ENCODE assay signal across 13 mouse cellular contexts in the genomic region with DNA sequence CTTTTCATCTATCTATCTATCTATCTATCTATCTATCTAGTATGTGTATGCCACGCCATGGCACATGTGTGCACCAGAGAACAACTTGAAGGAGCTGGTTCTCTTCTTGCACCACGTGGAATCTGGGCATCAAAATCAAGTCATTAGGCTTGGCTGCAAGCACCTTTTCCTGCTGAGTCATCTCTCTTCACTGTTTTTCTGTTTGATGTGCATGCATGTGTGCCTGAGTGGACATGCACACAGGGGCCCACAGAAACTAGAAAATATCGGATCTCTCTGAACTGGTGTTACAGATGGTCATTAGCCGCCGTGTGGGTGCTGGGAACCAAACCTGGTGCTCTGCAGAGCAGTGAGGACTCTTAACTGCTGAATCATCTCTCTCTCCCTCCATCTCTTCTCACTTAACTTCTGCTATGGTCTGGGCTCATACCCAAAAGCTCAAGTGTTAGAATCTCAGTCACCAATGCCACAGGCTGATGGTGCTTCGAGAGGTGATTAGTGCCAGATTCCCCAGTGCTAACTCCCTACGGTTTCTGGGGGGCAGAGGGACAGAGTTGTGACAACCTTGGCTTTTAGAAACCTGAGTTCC. TPM values are rescaled to one million over a fixed set of nuclear protein-coding genes. Genes with fewer than 3 reads are reported as not detected.
DNase-seq lines count a peak whose midpoint lies in the region; ATAC-seq and TF ChIP-seq lines count a peak whose summit lies in the region.
"Had no signal": no experiment of that assay in that cellular context is flagged by ENCODE, and none has a peak within 500 bp of the region (broad histone marks: within the 10 kb centered on the region; RNA-seq: fewer than 3 reads in every experiment).

No protein-coding gene starts in this region.

- no peaks in the 10 kb centered on the region for H3K36me3 ChIP-seq in limb, embryonic 12.5 days
- H3K36me3 ChIP-seq in limb, embryonic 10.5 days = no peaks in the 10 kb centered on the region
- no peaks in the 10 kb centered on the region for H3K36me3 ChIP-seq in forebrain, embryonic 15.5 days
- no peaks in the 10 kb centered on the region for H3K36me3 ChIP-seq in liver, embryonic 12.5 days
- H3K36me3 ChIP-seq: intestine, embryonic 15.5 days had no signal

- no peak for DNase-seq in limb, embryonic 10.5 days (ENCODE audit: low spot score)
- DNase-seq in brain, adult 2 months (ENCODE audit: low read depth, low spot score) = peak; percentile 75
- DNase-seq in kidney, postnatal 4 days = no peak
- DNase-seq: gastrocnemius, postnatal 36 days; right cerebral cortex, postnatal 4 days had no signal

- no peak for TF ChIP-seq CTCF in olfactory bulb, adult 2 months (IDR thresholded peaks at IDR 0.05; ENCODE audit: insufficient read depth, low read depth, low read length)

- no peak overlapping the region for H3K4me3 ChIP-seq in limb, embryonic 12.5 days (replicated peaks)
- H3K4me3 ChIP-seq in limb, embryonic 10.5 days = no peak overlapping the region
- no peak overlapping the region for H3K4me3 ChIP-seq in forebrain, embryonic 15.5 days
- H3K4me3 ChIP-seq in olfactory bulb, adult 2 months (ENCODE audit: insufficient read depth, low read depth, low read length) = no peak overlapping the region
- no peak overlapping the region for H3K4me3 ChIP-seq in liver, embryonic 12.5 days
- H3K4me3 ChIP-seq: intestine, embryonic 15.5 days had no signal

- ATAC-seq in limb, embryonic 12.5 days (ENCODE audit: insufficient number of reproducible peaks, insufficient read depth, low FRiP score, low TSS enrichment, low read depth) = no peak
- no peak for ATAC-seq in forebrain, embryonic 15.5 days (replicated peaks)
- ATAC-seq in liver, embryonic 12.5 days = no peak
- ATAC-seq: intestine, embryonic 15.5 days; lung, postnatal 0 days had no signal

- WGBS in limb, embryonic 12.5 days = 85% methylated on average over 7 of the region's 7 CpGs
- WGBS in limb, embryonic 10.5 days = 90% methylated on average over 7 of the region's 7 CpGs
- 79% methylated on average over 7 of the region's 7 CpGs for WGBS in forebrain, embryonic 15.5 days
- 68% methylated on average over 7 of the region's 7 CpGs for WGBS in olfactory bulb, adult 2 months
- 71% methylated on average over 7 of the region's 7 CpGs for WGBS in liver, embryonic 12.5 days (ENCODE audit: insufficient replicate concordance)

- no peak overlapping the region for H3K9ac ChIP-seq in limb, embryonic 12.5 days (replicated peaks)
- H3K9ac ChIP-seq in forebrain, embryonic 15.5 days (replicated peaks) = no peak overlapping the region
- no peak overlapping the region for H3K9ac ChIP-seq in liver, embryonic 12.5 days
- H3K9ac ChIP-seq: intestine, embryonic 15.5 days; liver, embryonic 14.5 days had no signal

- H3K27ac ChIP-seq in limb, embryonic 12.5 days = peak overlapping the region; percentile 25; the same call in 1 of the 2 replicates
- H3K27ac ChIP-seq in limb, embryonic 10.5 days = no peak overlapping the region
- peak overlapping the region; percentile 88 for H3K27ac ChIP-seq in forebrain, embryonic 15.5 days (replicated peaks)
- peak overlapping the region; percentile 97 for H3K27ac ChIP-seq in olfactory bulb, adult 2 months (ENCODE audit: insufficient read depth, low read depth, low read length)
- H3K27ac ChIP-seq in liver, embryonic 12.5 days = no peak overlapping the region
- H3K27ac ChIP-seq: intestine, embryonic 15.5 days; liver, embryonic 14.5 days had no signal

- H3K27me3 ChIP-seq in limb, embryonic 12.5 days = no peaks in the 10 kb centered on the region; the same call in 1 of the 2 replicates
- no peaks in the 10 kb centered on the region; the same call in none of the 2 replicates for H3K27me3 ChIP-seq in limb, embryonic 10.5 days (ENCODE audit: low read depth, poor library complexity, severe bottlenecking)
- no peaks in the 10 kb centered on the region for H3K27me3 ChIP-seq in forebrain, embryonic 15.5 days
- peaks cover 28% of the 10 kb centered on the region; the same call in 1 of the 2 replicates for H3K27me3 ChIP-seq in liver, embryonic 12.5 days (replicated peaks)
- H3K27me3 ChIP-seq: intestine, embryonic 15.5 days had no signal

- H3K9me3 ChIP-seq in limb, embryonic 12.5 days = no peaks in the 10 kb centered on the region
- no peaks in the 10 kb centered on the region for H3K9me3 ChIP-seq in limb, embryonic 10.5 days (replicated peaks)
- H3K9me3 ChIP-seq in forebrain, embryonic 15.5 days = no peaks in the 10 kb centered on the region
- no peaks in the 10 kb centered on the region for H3K9me3 ChIP-seq in liver, embryonic 12.5 days (replicated peaks)
- H3K9me3 ChIP-seq: intestine, embryonic 15.5 days had no signal

- no peak overlapping the region for H3K4me2 ChIP-seq in limb, embryonic 12.5 days
- H3K4me2 ChIP-seq in forebrain, embryonic 15.5 days (replicated peaks) = no peak overlapping the region
- H3K4me2 ChIP-seq in liver, embryonic 12.5 days = no peak overlapping the region
- H3K4me2 ChIP-seq: heart, embryonic 11.5 days; intestine, embryonic 15.5 days had no signal

- peaks cover 28% of the 10 kb centered on the region for H3K4me1 ChIP-seq in limb, embryonic 12.5 days (replicated peaks)
- peaks cover 52% of the 10 kb centered on the region for H3K4me1 ChIP-seq in limb, embryonic 10.5 days
- peaks cover 46% of the 10 kb centered on the region for H3K4me1 ChIP-seq in forebrain, embryonic 15.5 days
- peaks cover 70% of the 10 kb centered on the region for H3K4me1 ChIP-seq in olfactory bulb, adult 2 months (ENCODE audit: control insufficient read depth, insufficient read depth, low read length)
- peaks cover 15% of the 10 kb centered on the region; the same call in 1 of the 2 replicates for H3K4me1 ChIP-seq in liver, embryonic 12.5 days

- no peak for TF ChIP-seq POLR2A in olfactory bulb, adult 2 months (IDR thresholded peaks at IDR 0.05; ENCODE audit: insufficient read depth, low read depth, low read length)

RNA-seq across cellular contexts. Expression of a gene that starts 55.0 kb away (rescaled TPM):
- 96.0 and 99.2 TPM in 2 replicates for polyA plus RNA-seq in limb, embryonic 12.5 days (2016; fragmentation: Nextera tagmentation; extraction: Ambion mirVana)
- polyA plus RNA-seq in limb, embryonic 10.5 days (2016; fragmentation: Nextera tagmentation; extraction: Ambion mirVana) = 104 and 107 TPM in 2 replicates
- 88.2 and 89.3 TPM in 2 replicates for polyA plus RNA-seq in forebrain, embryonic 15.5 days (2015; fragmentation: Nextera tagmentation; extraction: Ambion mirVana)
- polyA plus RNA-seq in olfactory bulb, adult 2 months (2012; ENCODE audit: insufficient read depth, insufficient read length, low replicate concordance, missing spikeins) = not detected in 2 replicates
- polyA plus RNA-seq in liver, embryonic 12.5 days (2016; fragmentation: Nextera tagmentation; extraction: Ambion mirVana) = 25.8 and 31.2 TPM in 2 replicates

RNA-seq across cellular contexts. Expression of a gene that starts 56.6 kb away (rescaled TPM):
- polyA plus RNA-seq in limb, embryonic 12.5 days (2016; fragmentation: Nextera tagmentation; extraction: Ambion mirVana) = 7.9 and 9.0 TPM in 2 replicates
- 8.4 and 9.3 TPM in 2 replicates for polyA plus RNA-seq in limb, embryonic 10.5 days (2016; fragmentation: Nextera tagmentation; extraction: Ambion mirVana)
- polyA plus RNA-seq in forebrain, embryonic 15.5 days (2015; fragmentation: Nextera tagmentation; extraction: Ambion mirVana) = 62.2 and 69.1 TPM in 2 replicates
- not detected in 2 replicates for polyA plus RNA-seq in olfactory bulb, adult 2 months (2012; ENCODE audit: insufficient read depth, insufficient read length, low replicate concordance, missing spikeins)
- 3.7 and 4.2 TPM in 2 replicates for polyA plus RNA-seq in liver, embryonic 12.5 days (2016; fragmentation: Nextera tagmentation; extraction: Ambion mirVana)

Comparison
In these comparisons a context has a peak if more than half of its experiments do, and no peak if none do; other contexts are left out.
1. H3K27ac ChIP-seq: peak in limb, embryonic 12.5 days (single experiment), forebrain, embryonic 15.5 days (single experiment) and olfactory bulb, adult 2 months (single experiment); none in limb, embryonic 10.5 days (single experiment) and liver, embryonic 12.5 days (single experiment).
2. RNA of a gene that starts 55.0 kb away (polyA plus RNA-seq): 104 to 107 TPM in limb, embryonic 10.5 days, 96.0 to 99.2 TPM in limb, embryonic 12.5 days, 88.2 to 89.3 TPM in forebrain, embryonic 15.5 days and 25.8 to 31.2 TPM in liver, embryonic 12.5 days; not detected in olfactory bulb, adult 2 months; every median in the first group is over 10 times any median in the second.